Mouse (Mus musculus) stomach, embryonic 16.5 days (tissue): Measurements from ENCODE around the gene A830018L16Rik. TPM values are rescaled to one million over a fixed set of nuclear protein-coding genes. Genes with fewer than 3 reads are reported as not detected.

Source experiments
- ATAC-seq: fragments of 200-750 bp; cut with Nextera tagmentation; 2 replicates; pipeline ENCODE4 v1.8.0; 2017; ENCODE audit warnings: moderate number of reproducible peaks, moderate TSS enrichment; ENCODE audit not compliant: insufficient read depth, low FRiP score
- H3K27ac ChIP-seq: fragments of 300-500 bp; sonication (generic); 2 replicates; pipeline ENCODE4 v1.5.1; 2014; ENCODE audit warnings: low read length
- H3K27me3 ChIP-seq: fragments of 300-500 bp; sonication (generic); 2 replicates; pipeline ENCODE4 v1.6.1; 2014; ENCODE audit warnings: low read length, control low read depth, mixed read lengths; ENCODE audit not compliant: control insufficient read depth, insufficient read depth
- H3K36me3 ChIP-seq: fragments of 300-500 bp; sonication (generic); 2 replicates; pipeline ENCODE4 v1.6.1; 2014; ENCODE audit warnings: low read length; ENCODE audit not compliant: control insufficient read depth, insufficient read depth
- H3K4me1 ChIP-seq: fragments of 300-500 bp; sonication (generic); 2 replicates; pipeline ENCODE4 v1.6.1; 2014; ENCODE audit warnings: low read length, control low read depth, mixed read lengths; ENCODE audit not compliant: control insufficient read depth, insufficient read depth
- H3K4me2 ChIP-seq: fragments of 300-500 bp; sonication (generic); 2 replicates; pipeline ENCODE4 v1.6.1; 2014; ENCODE audit warnings: low read depth, low read length, mixed read lengths
- H3K4me3 ChIP-seq: fragments of 300-500 bp; sonication (generic); replicated peaks from 2 replicates; pipeline ENCODE4 v1.5.1; 2014; ENCODE audit warnings: mild to moderate bottlenecking, low read length
- H3K9ac ChIP-seq: fragments of 300-500 bp; sonication (generic); 2 replicates; pipeline ENCODE4 v1.6.1; 2014; ENCODE audit warnings: low read length
- H3K9me3 ChIP-seq: fragments of 300-500 bp; sonication (generic); replicated peaks from 2 replicates; pipeline ENCODE4 v1.6.1; 2016; ENCODE audit warnings: low read length, control low read depth; ENCODE audit not compliant: control insufficient read depth
- WGBS: fragments of 180-500 bp; shearing (Covaris S2); extraction: QIAGEN DNeasy Blood & Tissue Kit; methylation state at CpG from one replicate; pipeline ENCODE4 v1.1.7; 2014; 5-methylcytosine and 5-hydroxymethylcytosine counted together
- polyA plus RNA-seq: library from polyadenylated mRNA; unstranded; fragments of >200 nt; fragmentation: Nextera tagmentation; extraction: Ambion mirVana; gene quantifications from 2 replicates; pipeline ENCODE4 v1.2.1, GENCODE M21; 2015

A830018L16Rik gene
- polyA plus RNA-seq, 1 experiment from 2014 or later = 12.9 TPM

- WGBS = 41% methylated on average over 2 of the region's 2 CpGs
- Histone ChIP-seq H3K27ac (no peak overlapping the region), H3K4me2 (no peak overlapping the region), H3K36me3 (0 out of 2 replicates have a peak, but pooled peaks cover 3% of the 10 kb centered on the region), H3K9ac (no peak overlapping the region), H3K4me1 (no peaks in the 10 kb centered on the region; the same call in 1 of the 2 replicates), H3K9me3 (peaks cover 5% of the 10 kb centered on the region), H3K4me3 (no peak overlapping the region), H3K27me3 (no peaks in the 10 kb centered on the region)
- ATAC-seq = no peak
These were observed 334.5 kb downstream of the A830018L16Rik start for GRCm38 (mm10) chr1:11748424-11748823.

GRCm38 (mm10) chr1:11750065-11750464, 336.2 kb downstream of the A830018L16Rik start:
- no peaks in the 10 kb centered on the region for H3K27me3 ChIP-seq
- no peak overlapping the region for H3K9ac ChIP-seq
- 0 out of 2 replicates have a peak, but pooled peaks cover 3% of the 10 kb centered on the region for H3K36me3 ChIP-seq
- H3K4me2 ChIP-seq = no peak overlapping the region
- no peak for ATAC-seq
- H3K27ac ChIP-seq = no peak overlapping the region
- peaks cover 5% of the 10 kb centered on the region for H3K9me3 ChIP-seq
- no peak overlapping the region for H3K4me3 ChIP-seq
- no peaks in the 10 kb centered on the region; the same call in 1 of the 2 replicates for H3K4me1 ChIP-seq

GRCm38 (mm10) chr1:11750607-11751006, 336.7 kb downstream of the A830018L16Rik start:
- Histone ChIP-seq H3K4me3 (no peak overlapping the region), H3K9ac (no peak overlapping the region), H3K4me2 (no peak overlapping the region), H3K9me3 (peaks cover 5% of the 10 kb centered on the region), H3K36me3 (0 out of 2 replicates have a peak, but pooled peaks cover 3% of the 10 kb centered on the region), H3K27ac (no peak overlapping the region), H3K4me1 (no peaks in the 10 kb centered on the region; the same call in 1 of the 2 replicates), H3K27me3 (no peaks in the 10 kb centered on the region)
- WGBS = 50% methylated on average over 2 of the region's 2 CpGs
- no peak for ATAC-seq

- ATAC-seq = no peak
- Histone ChIP-seq H3K4me3 (no peak overlapping the region), H3K9ac (no peak overlapping the region), H3K27me3 (no peaks in the 10 kb centered on the region), H3K36me3 (no peaks in the 10 kb centered on the region), H3K27ac (no peak overlapping the region), H3K9me3 (no peaks in the 10 kb centered on the region), H3K4me1 (no peaks in the 10 kb centered on the region; the same call in 1 of the 2 replicates), H3K4me2 (no peak overlapping the region)
These were observed 338.1 kb downstream of the A830018L16Rik start for GRCm38 (mm10) chr1:11751996-11752395.

GRCm38 (mm10) chr1:11788264-11788663, 374.4 kb downstream of the A830018L16Rik start:
- H3K27me3 ChIP-seq = no peaks in the 10 kb centered on the region
- WGBS = 19% methylated on average over 1 of the region's 1 CpGs
- no peak overlapping the region for H3K27ac ChIP-seq
- H3K9ac ChIP-seq = no peak overlapping the region
- no peaks in the 10 kb centered on the region for H3K36me3 ChIP-seq
- H3K4me2 ChIP-seq = no peak overlapping the region
- H3K4me1 ChIP-seq = no peaks in the 10 kb centered on the region
- no peaks in the 10 kb centered on the region for H3K9me3 ChIP-seq
- no peak overlapping the region for H3K4me3 ChIP-seq
- peak; percentile 90 for ATAC-seq

GRCm38 (mm10) chr1:11792820-11793219, 378.9 kb downstream of the A830018L16Rik start:
- no peak overlapping the region for H3K4me2 ChIP-seq
- H3K9me3 ChIP-seq = no peaks in the 10 kb centered on the region
- H3K9ac ChIP-seq = no peak overlapping the region
- no peak overlapping the region for H3K27ac ChIP-seq
- H3K27me3 ChIP-seq = no peaks in the 10 kb centered on the region
- H3K4me3 ChIP-seq = no peak overlapping the region
- ATAC-seq = no peak
- no peaks in the 10 kb centered on the region for H3K4me1 ChIP-seq
- WGBS = 70% methylated on average over 2 of the region's 2 CpGs
- H3K36me3 ChIP-seq = no peaks in the 10 kb centered on the region

GRCm38 (mm10) chr1:11795666-11796065, 381.8 kb downstream of the A830018L16Rik start:
- Histone ChIP-seq H3K9ac (no peak overlapping the region), H3K4me2 (no peak overlapping the region), H3K4me3 (no peak overlapping the region), H3K36me3 (no peaks in the 10 kb centered on the region), H3K9me3 (no peaks in the 10 kb centered on the region), H3K4me1 (no peaks in the 10 kb centered on the region), H3K27ac (no peak overlapping the region), H3K27me3 (no peaks in the 10 kb centered on the region)
- WGBS = 45% methylated on average over 2 of the region's 2 CpGs
- no peak for ATAC-seq

GRCm38 (mm10) chr1:11872847-11873246, 458.9 kb downstream of the A830018L16Rik start:
- Histone ChIP-seq H3K4me2 (no peak overlapping the region), H3K4me1 (no peaks in the 10 kb centered on the region), H3K27ac (no peak overlapping the region), H3K4me3 (no peak overlapping the region), H3K27me3 (no peaks in the 10 kb centered on the region), H3K9ac (no peak overlapping the region), H3K36me3 (no peaks in the 10 kb centered on the region), H3K9me3 (no peaks in the 10 kb centered on the region)
- ATAC-seq = no peak
- WGBS = 75% methylated on average over 4 of the region's 4 CpGs

- no peak overlapping the region for H3K9ac ChIP-seq
- H3K27me3 ChIP-seq = no peaks in the 10 kb centered on the region
- ATAC-seq = no peak
- WGBS = 66% methylated on average over 1 of the region's 1 CpGs
- no peaks in the 10 kb centered on the region for H3K9me3 ChIP-seq
- H3K27ac ChIP-seq = no peak overlapping the region
- H3K4me1 ChIP-seq = no peaks in the 10 kb centered on the region
- H3K36me3 ChIP-seq = no peaks in the 10 kb centered on the region
- no peak overlapping the region for H3K4me3 ChIP-seq
- no peak overlapping the region for H3K4me2 ChIP-seq
These were observed 459.7 kb downstream of the A830018L16Rik start for GRCm38 (mm10) chr1:11873573-11873972.

GRCm38 (mm10) chr1:11881706-11882105, 467.8 kb downstream of the A830018L16Rik start:
- Histone ChIP-seq H3K4me3 (no peak overlapping the region), H3K27ac (no peak overlapping the region), H3K27me3 (no peaks in the 10 kb centered on the region), H3K4me2 (no peak overlapping the region), H3K4me1 (no peaks in the 10 kb centered on the region), H3K9ac (no peak overlapping the region), H3K9me3 (no peaks in the 10 kb centered on the region), H3K36me3 (no peaks in the 10 kb centered on the region)
- 16% methylated on average over 2 of the region's 2 CpGs for WGBS
- ATAC-seq = no peak
